Mouse (Mus musculus): ENCODE measurements at regions not wholly inside any gene's neighbourhood (a gene's known extent, or its start where the extent isn't known, plus 50 kb on each side); places are given as distances from the start of the nearest gene placed in this dataset.
"Not testable (repeated sequence)": the region's sequence is repeated elsewhere in the genome, so short reads cannot be mapped to it uniquely, and the experiment has no call there.

DNA sequence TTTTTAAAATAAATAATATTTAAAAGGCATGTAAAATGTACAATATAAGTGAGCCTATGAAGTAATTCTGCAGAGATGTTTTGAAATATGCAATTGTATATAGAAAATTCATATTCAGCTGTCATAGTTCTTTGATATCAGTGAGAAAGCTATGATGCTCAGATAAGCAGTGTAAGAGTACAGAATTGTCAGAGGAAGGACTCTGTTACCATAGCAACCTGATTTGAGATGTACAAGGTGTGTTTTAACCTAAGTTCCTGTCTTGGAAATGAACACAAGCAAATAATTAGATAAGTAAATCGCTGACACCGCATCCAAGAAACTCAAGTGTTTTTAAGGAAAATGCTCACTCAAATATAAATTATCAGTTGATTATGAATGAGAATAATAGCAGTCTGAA is 271.8 kb downstream of the Gabrg2 start:
- DNase-seq (ENCODE audit: inconsistent ontology term): no peak

- DNase-seq (ENCODE audit: inconsistent ontology term): peak; percentile 6
Measured at GRCm38 (mm10) chr11:41716616-41717015, 284.0 kb downstream of the Gabrg2 start.

GRCm38 (mm10) chr11:41690682-41691081 is 310.0 kb downstream of the Gabrg2 start:
- DNase-seq (ENCODE audit: inconsistent ontology term): no peak

DNA sequence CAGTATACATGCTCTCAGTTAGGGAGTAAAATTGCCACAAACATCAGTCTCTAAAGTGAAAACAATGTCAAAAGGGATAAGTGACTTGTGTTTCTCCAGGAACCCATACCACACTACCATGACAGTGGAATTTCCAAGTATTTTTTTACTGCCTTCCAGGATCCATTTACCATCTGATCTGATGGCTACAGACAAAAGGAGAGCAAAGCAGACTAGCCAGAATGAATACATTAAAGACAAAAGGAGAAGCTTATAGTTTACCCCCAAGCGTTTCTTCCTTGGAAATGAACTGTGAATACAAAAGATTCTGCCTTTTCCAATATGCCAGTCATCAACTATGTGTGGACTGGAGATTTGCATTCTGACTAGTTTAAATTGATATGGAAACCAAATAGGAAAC is 317.7 kb downstream of the Gabrg2 start:
- DNase-seq (ENCODE audit: inconsistent ontology term): no peak

DNA sequence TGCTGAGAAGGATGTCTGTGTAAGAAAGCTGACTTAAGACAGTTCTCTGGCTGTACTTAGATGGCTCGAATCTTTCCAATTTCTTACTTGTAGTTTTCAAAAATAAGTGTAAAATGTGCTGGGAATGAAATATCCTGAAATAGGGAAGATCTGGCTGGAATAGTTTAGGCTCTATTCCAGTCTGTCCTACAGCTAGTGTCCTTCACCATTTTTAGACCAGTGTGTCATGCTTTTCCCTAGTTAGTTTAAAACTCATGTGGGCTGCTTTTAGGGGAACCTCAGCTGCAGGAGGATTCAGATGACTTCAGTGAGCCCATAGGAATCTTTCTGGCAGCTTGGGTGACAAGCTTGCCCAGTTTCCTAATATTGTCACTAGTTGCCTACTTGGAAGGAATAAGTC is 348.1 kb downstream of the Gabrg2 start:
- DNase-seq (ENCODE audit: inconsistent ontology term): no peak

GRCm38 (mm10) chr11:41645502-41645891 is 355.2 kb downstream of the Gabrg2 start:
- no peak for DNase-seq (ENCODE audit: inconsistent ontology term)

DNA sequence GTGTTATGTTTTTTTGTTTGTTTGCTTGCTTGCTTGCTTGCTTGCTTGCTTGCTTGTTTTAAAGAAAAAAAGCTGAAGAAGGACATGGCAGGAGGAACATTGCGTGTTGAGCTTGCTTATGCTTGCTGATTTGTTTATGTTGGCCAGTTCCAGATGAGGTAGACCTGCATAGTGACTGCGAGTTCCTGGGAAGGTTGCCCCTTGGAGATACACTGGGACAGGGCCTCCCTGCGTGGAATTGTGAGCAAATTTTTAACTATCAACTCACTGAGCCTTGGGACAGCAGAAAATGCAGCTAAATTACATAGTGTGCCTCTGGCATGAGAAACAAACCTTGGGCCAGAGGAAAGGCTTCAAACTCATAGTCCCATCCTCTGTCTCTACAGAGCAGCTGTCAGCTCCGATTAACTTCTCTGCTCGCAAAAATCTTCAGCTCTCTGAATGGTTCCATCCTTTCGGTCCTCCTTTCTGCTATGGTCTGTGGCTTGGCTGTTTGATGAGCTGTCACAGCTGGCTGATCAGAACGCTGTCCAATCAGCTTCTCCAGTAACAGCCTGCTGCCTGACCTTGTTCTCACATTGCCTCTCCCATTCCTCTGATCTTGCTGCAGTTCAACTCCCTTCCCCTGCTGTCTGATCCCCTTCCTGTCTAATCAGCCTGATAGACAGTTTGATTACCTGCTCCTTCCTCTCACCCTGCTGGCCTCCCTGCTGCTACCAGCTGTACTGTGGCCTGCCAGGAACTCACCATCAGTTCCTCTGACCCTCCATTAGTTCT is 355.7 kb downstream of the Gabrg2 start:
- peak; percentile 68 for DNase-seq (ENCODE audit: inconsistent ontology term)

- DNase-seq (ENCODE audit: inconsistent ontology term): no peak
Measured at GRCm38 (mm10) chr11:41644083-41644482, 356.6 kb downstream of the Gabrg2 start.

- DNase-seq (ENCODE audit: inconsistent ontology term): no peak
Measured at GRCm38 (mm10) chr11:41599006-41599405, 401.7 kb downstream of the Gabrg2 start.

GRCm38 (mm10) chr11:41598431-41598830 is 402.2 kb downstream of the Gabrg2 start:
- DNase-seq (ENCODE audit: inconsistent ontology term): no peak

DNA sequence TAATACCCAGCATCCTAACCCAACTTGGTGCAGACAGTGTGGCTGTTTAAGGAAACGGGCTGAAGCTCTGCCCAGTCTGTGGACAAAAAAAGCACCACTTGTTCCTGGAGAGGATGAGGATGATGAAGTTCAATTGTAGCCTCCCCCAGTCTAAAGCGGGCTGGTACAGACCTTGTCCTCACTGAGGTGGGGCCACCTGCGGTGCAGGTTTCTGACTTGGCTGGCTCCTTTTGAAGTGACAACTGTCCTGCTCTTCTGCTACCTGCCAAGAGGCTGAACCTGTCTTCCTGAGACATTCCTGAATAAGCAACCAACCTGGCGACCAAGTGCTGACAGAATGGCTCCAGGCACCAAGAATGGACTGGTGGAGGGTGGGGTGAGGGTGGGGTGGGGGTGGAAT is 409.2 kb downstream of the Gabrg2 start:
- not testable (repeated sequence) for DNase-seq (ENCODE audit: inconsistent ontology term)
